Mouse (Mus musculus) neural tube, embryonic 11.5 days (tissue): ENCODE measurements at regions not wholly inside any gene's neighbourhood (a gene's known extent, or its start where the extent isn't known, plus 50 kb on each side); places are given as distances from the start of the nearest gene placed in this dataset.

Experiments
- ATAC-seq: fragments of 200-750 bp; cut with Nextera tagmentation; 2 replicates; pipeline ENCODE4 v1.8.0; 2017; ENCODE audit warnings: moderate number of reproducible peaks, mild to moderate bottlenecking, moderate TSS enrichment, moderate library complexity; ENCODE audit not compliant: insufficient read depth, low FRiP score, low TSS enrichment
- DNase-seq: peaks from one replicate; pipeline ENCODE4 v3.0.0-alpha.2; 2015; ENCODE audit warnings: low spot score
- H3K27ac ChIP-seq: fragments of 300-500 bp; sonication (generic); 2 replicates; pipeline ENCODE4 v1.5.1; 2014; ENCODE audit warnings: low read depth, mild to moderate bottlenecking, low read length
- H3K27me3 ChIP-seq: fragments of 300-500 bp; sonication (generic); 2 replicates; pipeline ENCODE4 v1.6.1; 2014; ENCODE audit warnings: mild to moderate bottlenecking, low read length, mixed read lengths; ENCODE audit not compliant: control insufficient read depth, insufficient read depth
- H3K36me3 ChIP-seq: fragments of 300-500 bp; sonication (generic); 2 replicates; pipeline ENCODE4 v1.6.1; 2014; ENCODE audit warnings: mild to moderate bottlenecking, low read length, moderate library complexity, mixed read lengths; ENCODE audit not compliant: control insufficient read depth, insufficient read depth
- H3K4me1 ChIP-seq: fragments of 300-500 bp; sonication (generic); 2 replicates; pipeline ENCODE4 v1.6.1; 2014; ENCODE audit warnings: low read length, mixed read lengths; ENCODE audit not compliant: control insufficient read depth, insufficient read depth
- H3K4me2 ChIP-seq: fragments of 300-500 bp; sonication (generic); 2 replicates; pipeline ENCODE4 v1.6.1; 2014; ENCODE audit warnings: low read depth, mild to moderate bottlenecking, moderate library complexity
- H3K4me3 ChIP-seq: fragments of 300-500 bp; sonication (generic); 2 replicates; pipeline ENCODE4 v1.5.1; 2014; ENCODE audit warnings: low read depth, low read length
- H3K9ac ChIP-seq: fragments of 300-500 bp; sonication (generic); 2 replicates; pipeline ENCODE4 v1.6.1; 2014; ENCODE audit warnings: mild to moderate bottlenecking, low read length
- H3K9me3 ChIP-seq: fragments of 300-500 bp; sonication (generic); 2 replicates; pipeline ENCODE4 v1.6.1; 2016; ENCODE audit warnings: low read length; ENCODE audit not compliant: control insufficient read depth
- WGBS: fragments of 180-500 bp; shearing (Covaris S2); extraction: QIAGEN DNeasy Blood & Tissue Kit; methylation state at CpG from one replicate; pipeline ENCODE4 v1.1.7; 2014; 5-methylcytosine and 5-hydroxymethylcytosine counted together

DNA sequence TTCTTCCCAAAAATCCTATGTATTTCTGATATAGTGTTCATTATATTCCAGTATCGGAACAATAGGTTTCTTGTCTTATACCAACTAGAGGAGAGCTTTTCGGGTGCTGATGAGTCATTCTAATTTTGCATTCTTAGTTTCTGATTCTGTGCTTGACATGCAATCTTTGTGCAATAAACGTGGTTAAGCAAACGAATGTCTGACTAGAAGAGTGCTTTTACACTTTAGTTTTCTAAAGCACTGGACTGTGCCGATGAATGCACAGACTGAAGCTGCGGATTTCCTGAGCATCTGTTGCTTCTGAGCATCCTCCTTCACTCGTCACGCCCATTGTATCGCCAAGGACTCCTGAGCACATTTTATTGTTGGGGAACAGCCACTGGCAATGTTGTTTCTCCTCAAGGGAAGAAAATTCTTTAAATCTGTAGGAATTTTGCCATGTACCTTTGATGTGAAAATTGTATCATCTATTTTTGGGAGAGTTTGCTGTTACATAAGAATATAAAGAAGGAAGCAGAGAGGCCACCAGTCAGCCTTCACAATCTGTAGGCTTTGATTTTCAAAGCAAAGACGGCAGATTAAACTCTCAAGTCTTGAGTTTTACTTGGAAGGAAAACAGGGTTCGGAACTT lies 346.8 kb downstream of the Plk2 start:
- DNase-seq (no peak), ATAC-seq (no peak)
- Histone ChIP-seq H3K9me3 (no peaks in the 10 kb centered on the region), H3K4me3 (no peak overlapping the region), H3K27me3 (no peaks in the 10 kb centered on the region), H3K4me1 (no peaks in the 10 kb centered on the region), H3K9ac (no peak overlapping the region), H3K4me2 (no peak overlapping the region), H3K27ac (no peak overlapping the region), H3K36me3 (no peaks in the 10 kb centered on the region)
- 81% methylated on average over 11 of the region's 11 CpGs for WGBS

DNA sequence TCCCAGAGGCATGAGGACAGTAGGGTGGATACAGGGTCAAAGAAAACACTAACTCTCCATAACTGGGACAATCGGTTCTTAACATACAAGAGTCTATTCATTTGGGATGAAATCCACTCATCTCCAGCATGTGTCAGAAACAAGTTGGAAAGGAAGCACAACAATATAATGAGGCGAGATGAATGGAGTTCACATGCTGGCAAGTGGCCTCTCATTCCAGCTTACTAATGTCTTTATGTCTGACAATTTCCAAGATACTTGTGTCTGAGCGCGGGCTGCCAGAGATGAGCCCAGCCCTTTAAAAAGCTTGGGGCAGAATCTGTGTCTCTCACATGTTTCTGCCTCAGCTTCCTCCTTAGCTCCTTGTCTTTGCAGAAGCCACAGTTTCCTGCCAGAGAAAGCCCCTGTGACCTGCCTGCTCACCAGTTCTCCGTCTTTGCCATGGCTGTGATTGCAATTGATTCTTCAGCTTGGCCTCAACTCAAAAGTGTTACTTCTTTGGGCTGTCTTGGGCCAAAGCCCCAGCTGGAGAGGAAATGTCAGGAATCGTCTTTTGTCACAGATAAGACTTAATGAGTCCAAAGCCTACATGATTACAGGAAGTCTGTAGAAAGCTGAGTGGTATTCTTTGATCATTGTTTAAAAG lies 352.5 kb downstream of the Plk2 start:
- Histone ChIP-seq H3K36me3 (no peaks in the 10 kb centered on the region), H3K9me3 (no peaks in the 10 kb centered on the region), H3K27ac (no peak overlapping the region), H3K4me2 (no peak overlapping the region), H3K4me1 (no peaks in the 10 kb centered on the region), H3K4me3 (no peak overlapping the region), H3K27me3 (no peaks in the 10 kb centered on the region), H3K9ac (no peak overlapping the region)
- WGBS = 69% methylated on average over 6 of the region's 6 CpGs
- ATAC-seq = no peak
- DNase-seq = no peak

DNA sequence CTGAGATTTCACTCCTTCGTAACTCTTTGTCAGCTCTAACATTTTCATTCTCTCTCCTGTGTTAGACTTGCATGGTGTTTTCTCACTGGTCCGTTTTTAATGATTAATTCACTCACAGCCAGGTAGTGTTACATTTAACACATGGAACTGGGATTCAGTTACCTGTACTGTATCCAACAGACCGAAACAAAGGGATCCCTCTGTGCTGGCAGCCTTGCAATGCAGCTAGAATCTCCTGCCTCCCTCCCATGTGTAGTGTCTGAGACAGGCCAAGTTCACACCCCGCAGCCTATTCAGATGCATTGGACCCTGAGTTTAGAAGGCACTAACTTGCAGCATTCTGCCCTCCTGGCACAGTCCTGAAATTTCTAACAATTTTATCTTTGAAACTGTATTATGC lies 357.9 kb downstream of the Plk2 start:
- H3K4me2 ChIP-seq = no peak overlapping the region
- H3K9ac ChIP-seq = no peak overlapping the region
- H3K4me1 ChIP-seq = no peaks in the 10 kb centered on the region
- no peaks in the 10 kb centered on the region for H3K27me3 ChIP-seq
- H3K9me3 ChIP-seq = no peaks in the 10 kb centered on the region
- H3K27ac ChIP-seq = no peak overlapping the region
- ATAC-seq (no peak), DNase-seq (no peak)
- H3K4me3 ChIP-seq = no peak overlapping the region
- WGBS = 89% methylated on average over 4 of the region's 4 CpGs
- no peaks in the 10 kb centered on the region for H3K36me3 ChIP-seq

DNA sequence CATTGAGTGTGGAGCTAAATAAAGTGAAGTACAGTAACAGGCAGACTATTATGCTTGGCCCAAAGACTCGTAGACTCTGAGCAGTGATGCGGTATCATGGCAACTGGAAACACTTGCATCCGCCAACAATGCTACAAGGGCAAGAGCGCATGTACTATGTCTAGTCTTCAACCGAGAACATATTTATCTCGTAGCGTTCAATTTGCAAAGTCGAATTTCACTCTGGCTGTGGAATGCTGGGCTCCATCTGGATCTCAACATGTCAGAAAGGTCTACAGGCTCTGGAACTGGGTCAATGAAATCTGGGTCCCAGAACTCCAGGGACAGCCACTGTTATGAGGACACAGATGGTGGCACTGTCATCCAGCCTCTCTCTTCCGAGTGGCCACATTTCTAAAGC lies 359.7 kb downstream of the Plk2 start:
- no peaks in the 10 kb centered on the region for H3K27me3 ChIP-seq
- H3K4me3 ChIP-seq = no peak overlapping the region
- no peak overlapping the region for H3K4me2 ChIP-seq
- no peak for DNase-seq
- H3K4me1 ChIP-seq = no peaks in the 10 kb centered on the region
- WGBS = 91% methylated on average over 9 of the region's 9 CpGs
- H3K27ac ChIP-seq = no peak overlapping the region
- H3K9me3 ChIP-seq = no peaks in the 10 kb centered on the region
- no peak overlapping the region for H3K9ac ChIP-seq
- no peak for ATAC-seq
- H3K36me3 ChIP-seq = no peaks in the 10 kb centered on the region

DNA sequence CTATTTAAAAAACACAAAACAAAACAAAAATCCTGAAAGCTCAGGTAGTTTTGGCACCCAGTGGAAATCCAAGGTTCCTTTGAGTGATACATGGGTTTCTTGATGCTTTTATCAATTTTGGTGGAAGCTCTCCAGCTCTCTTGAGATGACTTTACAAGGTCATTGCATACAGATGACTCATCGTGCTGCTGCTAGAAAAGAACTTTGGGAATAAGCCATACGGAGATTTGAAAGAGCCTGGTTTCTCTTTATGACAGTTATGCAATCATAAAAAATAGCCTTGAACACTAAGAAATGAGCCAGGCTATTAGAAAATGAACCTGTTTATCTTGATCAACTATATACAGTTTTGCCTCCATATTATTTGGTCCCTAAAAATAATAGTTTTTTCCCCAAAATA lies 362.0 kb downstream of the Plk2 start:
- ATAC-seq (no peak), DNase-seq (no peak)
- Histone ChIP-seq H3K4me3 (no peak overlapping the region), H3K4me1 (no peaks in the 10 kb centered on the region), H3K27me3 (no peaks in the 10 kb centered on the region), H3K9ac (no peak overlapping the region), H3K27ac (no peak overlapping the region), H3K9me3 (no peaks in the 10 kb centered on the region), H3K4me2 (no peak overlapping the region), H3K36me3 (no peaks in the 10 kb centered on the region)
- 89% methylated on average over 2 of the region's 2 CpGs for WGBS

DNA sequence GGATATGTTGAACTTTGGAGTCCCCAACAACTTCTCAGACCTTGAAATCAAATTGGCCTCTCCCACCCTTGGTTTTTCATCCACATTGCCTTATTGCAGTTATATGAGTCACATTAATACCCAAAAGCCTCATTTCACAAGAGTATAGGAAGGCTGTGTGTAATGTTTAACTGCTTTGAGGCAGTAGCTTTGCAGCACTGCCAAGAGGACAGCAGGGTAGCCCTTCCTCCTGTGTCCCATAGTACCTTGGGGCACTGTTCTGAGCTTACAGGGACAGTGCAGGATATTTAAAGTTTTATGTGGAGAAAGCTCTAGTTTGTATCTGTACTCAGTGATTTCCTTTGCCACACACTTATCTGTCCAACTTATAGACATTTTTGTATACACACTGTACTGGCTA lies 374.4 kb downstream of the Plk2 start:
- Histone ChIP-seq H3K9ac (no peak overlapping the region), H3K27me3 (no peaks in the 10 kb centered on the region), H3K4me3 (no peak overlapping the region), H3K4me2 (no peak overlapping the region), H3K9me3 (no peaks in the 10 kb centered on the region), H3K27ac (no peak overlapping the region), H3K4me1 (no peaks in the 10 kb centered on the region), H3K36me3 (no peaks in the 10 kb centered on the region)
- DNase-seq (no peak), ATAC-seq (no peak)

DNA sequence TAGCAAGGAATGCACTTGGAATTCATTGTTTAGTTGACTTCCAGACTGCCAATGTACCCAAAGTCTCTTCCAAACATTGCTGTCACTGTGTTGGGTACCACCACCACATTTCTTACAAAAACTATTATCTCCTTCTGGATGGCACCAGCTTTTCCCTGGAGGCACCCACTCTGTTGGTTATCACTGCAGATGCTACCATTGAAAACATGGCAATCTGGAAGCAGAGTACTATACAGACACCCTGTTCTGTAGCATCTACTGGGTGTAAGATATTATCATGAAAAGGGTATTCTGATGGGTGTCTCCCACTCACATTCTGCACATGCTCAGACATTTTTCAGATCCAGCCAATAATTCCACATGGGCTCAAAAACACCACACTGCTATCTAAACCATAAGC lies 380.4 kb downstream of the Plk2 start:
- no peaks in the 10 kb centered on the region for H3K36me3 ChIP-seq
- no peak overlapping the region for H3K4me2 ChIP-seq
- no peak overlapping the region for H3K27ac ChIP-seq
- H3K4me3 ChIP-seq = no peak overlapping the region
- H3K4me1 ChIP-seq = no peaks in the 10 kb centered on the region
- H3K9ac ChIP-seq = no peak overlapping the region
- no peak for ATAC-seq
- H3K9me3 ChIP-seq = no peaks in the 10 kb centered on the region
- no peak for DNase-seq
- no peaks in the 10 kb centered on the region for H3K27me3 ChIP-seq

DNA sequence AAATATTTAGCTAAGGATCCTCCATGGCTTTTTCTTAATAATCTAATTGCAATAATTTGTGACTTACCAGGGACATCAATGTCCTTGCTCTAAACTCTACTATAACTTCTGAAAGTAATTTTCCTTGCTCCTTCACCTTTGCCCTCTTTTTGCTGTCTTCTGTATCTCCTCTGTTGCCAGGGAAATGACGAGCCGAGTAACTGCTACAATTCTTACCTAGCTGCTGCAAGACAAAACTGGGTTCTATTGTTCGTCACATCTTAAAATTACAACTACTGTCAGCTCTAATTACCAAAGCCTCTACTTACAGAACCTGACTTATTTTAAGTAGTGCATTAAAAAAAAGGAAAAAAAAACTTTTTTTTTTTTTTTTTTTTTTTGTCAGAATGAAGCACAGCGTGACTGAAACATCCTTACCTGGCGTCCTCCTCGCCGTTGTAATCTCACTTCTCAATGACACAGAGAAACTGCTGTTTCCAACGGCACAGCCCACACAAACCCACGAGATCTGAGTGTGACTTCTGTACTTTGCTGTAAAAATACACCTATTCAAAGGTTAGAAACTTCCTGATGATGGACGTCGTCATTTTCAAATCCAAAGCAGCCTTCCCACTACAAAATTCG lies 389.4 kb downstream of the Plk2 start:
- H3K27ac ChIP-seq = no peak overlapping the region
- H3K27me3 ChIP-seq = no peaks in the 10 kb centered on the region
- 74% methylated on average over 12 of the region's 12 CpGs for WGBS
- H3K9ac ChIP-seq = no peak overlapping the region
- DNase-seq = no peak
- ATAC-seq = no peak
- H3K36me3 ChIP-seq = no peaks in the 10 kb centered on the region
- H3K4me1 ChIP-seq = no peaks in the 10 kb centered on the region
- H3K4me2 ChIP-seq = no peak overlapping the region
- H3K4me3 ChIP-seq = no peak overlapping the region
- H3K9me3 ChIP-seq = no peaks in the 10 kb centered on the region

DNA sequence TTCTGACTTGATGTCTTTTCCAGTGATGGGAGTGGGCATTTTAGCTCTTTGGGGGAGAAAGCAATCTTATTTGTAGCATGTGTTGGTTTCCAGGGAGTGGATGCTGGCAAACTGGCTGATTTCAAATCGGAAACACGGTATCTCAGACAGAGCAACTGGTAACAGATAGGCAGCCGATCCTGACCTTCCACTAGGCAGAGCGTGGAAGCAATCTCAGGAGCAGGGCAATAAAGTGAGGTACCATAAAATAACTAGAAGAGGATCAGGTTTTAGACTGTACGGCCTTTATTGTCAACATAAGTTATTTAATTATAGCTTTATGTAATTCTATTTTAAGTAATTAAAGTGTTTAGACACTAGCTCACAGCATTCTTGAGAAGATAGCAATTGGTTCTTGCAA lies 390.0 kb downstream of the Plk2 start:
- DNase-seq (no peak), ATAC-seq (no peak)
- H3K4me1 ChIP-seq = no peaks in the 10 kb centered on the region
- H3K36me3 ChIP-seq = no peaks in the 10 kb centered on the region
- H3K27me3 ChIP-seq = no peaks in the 10 kb centered on the region
- H3K4me3 ChIP-seq = no peak overlapping the region
- H3K9me3 ChIP-seq = no peaks in the 10 kb centered on the region
- H3K9ac ChIP-seq = no peak overlapping the region
- no peak overlapping the region for H3K4me2 ChIP-seq
- WGBS = 72% methylated on average over 5 of the region's 5 CpGs
- H3K27ac ChIP-seq = no peak overlapping the region
